Mouse (Mus musculus) hindbrain, embryonic 11.5 days (tissue): ENCODE results near the gene Uba1. TPM values are rescaled to one million over a fixed set of nuclear protein-coding genes. Genes with fewer than 3 reads are reported as not detected.

ENCODE experiments used
- ATAC-seq: fragments of 200-750 bp; cut with Nextera tagmentation; 2 replicates; pipeline ENCODE4 v1.8.0; 2017; ENCODE audit warnings: mild to moderate bottlenecking, moderate TSS enrichment, moderate library complexity; ENCODE audit not compliant: low FRiP score
- DNase-seq: peaks from one replicate; pipeline ENCODE4 v3.0.0-alpha.2; 2015; ENCODE audit warnings: low spot score
- H3K27ac ChIP-seq: fragments of 300-500 bp; sonication (generic); 2 replicates; pipeline ENCODE4 v1.5.1; 2014; ENCODE audit warnings: mild to moderate bottlenecking, low read depth, low read length
- H3K27me3 ChIP-seq: fragments of 300-500 bp; sonication (generic); 2 replicates; pipeline ENCODE4 v1.6.1; 2014; ENCODE audit warnings: mild to moderate bottlenecking, low read length, moderate library complexity, mixed read lengths; ENCODE audit not compliant: control insufficient read depth, insufficient read depth
- H3K36me3 ChIP-seq: fragments of 300-500 bp; sonication (generic); 2 replicates; pipeline ENCODE4 v1.6.1; 2014; ENCODE audit warnings: mild to moderate bottlenecking, low read length, moderate library complexity, mixed read lengths; ENCODE audit not compliant: control insufficient read depth, insufficient read depth
- H3K4me1 ChIP-seq: fragments of 300-500 bp; sonication (generic); replicated peaks from 2 replicates; pipeline ENCODE4 v1.6.1; 2014; ENCODE audit warnings: low read length, mixed read lengths; ENCODE audit not compliant: control insufficient read depth, insufficient read depth
- H3K4me2 ChIP-seq: fragments of 300-500 bp; sonication (generic); replicated peaks from 2 replicates; pipeline ENCODE4 v1.6.1; 2014; ENCODE audit warnings: mild to moderate bottlenecking, low read depth, low read length
- H3K4me3 ChIP-seq: fragments of 300-500 bp; sonication (generic); 2 replicates; pipeline ENCODE4 v1.5.1; 2014; ENCODE audit warnings: low read depth, low read length
- H3K9ac ChIP-seq: fragments of 300-500 bp; sonication (generic); 2 replicates; pipeline ENCODE4 v1.6.1; 2014; ENCODE audit warnings: low read depth, low read length
- H3K9me3 ChIP-seq: fragments of 300-500 bp; sonication (generic); 2 replicates; pipeline ENCODE4 v1.6.1; 2016; ENCODE audit warnings: low read length; ENCODE audit not compliant: control insufficient read depth
- WGBS: fragments of 180-500 bp; shearing (Covaris S2); extraction: QIAGEN DNeasy Blood & Tissue Kit; methylation state at CpG from one replicate; pipeline ENCODE4 v1.1.7; 2014; 5-methylcytosine and 5-hydroxymethylcytosine counted together
- polyA plus RNA-seq: library from polyadenylated mRNA; unstranded; fragments of >200 nt; fragmentation: Nextera tagmentation; extraction: Ambion mirVana; gene quantifications from 2 replicates; pipeline ENCODE4 v1.2.1, GENCODE M21; 2014

The Uba1 gene
- polyA plus RNA-seq = 248 and 285 TPM in 2 replicates

DNA sequence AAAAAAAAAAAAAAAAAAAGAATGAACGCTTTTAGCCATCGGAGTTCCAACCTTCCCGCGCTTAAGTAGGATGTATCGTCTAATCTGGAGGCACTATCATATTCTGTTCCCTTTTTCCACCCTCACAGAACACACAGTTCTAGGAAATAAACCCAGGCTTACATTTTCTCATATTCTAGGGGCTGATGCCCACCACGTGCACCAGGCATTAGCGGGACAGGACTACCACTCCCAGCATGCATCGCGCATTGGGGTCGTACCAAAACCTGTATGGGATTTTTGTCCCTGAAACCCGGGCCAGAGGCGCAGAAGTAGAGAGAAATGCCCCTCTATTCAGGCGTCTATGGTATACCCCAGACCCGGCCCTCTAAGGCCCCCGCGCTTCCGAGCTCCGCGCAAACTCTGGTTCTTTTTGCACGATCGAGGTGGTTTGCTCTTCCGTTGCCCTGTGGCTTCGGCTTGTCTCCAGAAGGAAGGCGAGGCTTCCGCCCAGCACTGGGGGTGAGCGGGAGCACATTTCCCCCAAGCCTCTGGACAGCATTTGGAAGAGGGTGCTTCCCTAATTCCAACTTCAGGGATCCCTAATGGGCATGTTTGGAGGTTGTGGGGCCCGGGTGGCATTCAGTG is at the start of gene Uba1:
TSS of gene Uba1 (plus strand) at position 301 of the 627 bp plus-strand sequence.
- Histone ChIP-seq H3K4me2 (peak within 1 kb of the TSS; percentile 60), H3K4me1 (no peaks in the 10 kb centered on the region), H3K27me3 (no peaks in the 10 kb centered on the region), H3K27ac (no peak within 1 kb of the TSS), H3K36me3 (no peaks in the 10 kb centered on the region), H3K9ac (no peak within 1 kb of the TSS), H3K4me3 (peak within 1 kb of the TSS; percentile 42), H3K9me3 (no peaks in the 10 kb centered on the region)
- ATAC-seq (peak; percentile 82), DNase-seq (peak; percentile 86)
- 15% methylated on average over 27 of the region's 27 CpGs for WGBS

DNA sequence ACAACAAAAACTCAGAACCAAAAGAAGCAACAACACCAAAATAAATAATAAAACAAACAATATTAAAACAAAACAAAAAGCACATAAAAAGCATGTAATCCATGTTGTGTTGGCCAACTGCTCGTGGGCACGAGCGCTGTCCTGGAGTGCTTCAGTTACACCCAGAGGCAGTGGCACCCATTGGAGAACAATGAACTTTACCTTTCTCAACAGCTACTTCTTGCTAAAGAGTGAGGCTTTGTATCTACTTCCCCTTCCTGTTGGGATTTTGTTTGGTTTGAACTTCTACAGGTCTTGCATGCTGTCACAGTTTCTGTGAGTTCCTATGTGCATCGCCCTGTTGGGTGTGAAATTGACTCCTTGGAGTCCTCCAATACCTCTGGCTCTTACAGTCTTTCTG is 49.6 kb upstream of the Uba1 start:
- ATAC-seq = no peak

DNA sequence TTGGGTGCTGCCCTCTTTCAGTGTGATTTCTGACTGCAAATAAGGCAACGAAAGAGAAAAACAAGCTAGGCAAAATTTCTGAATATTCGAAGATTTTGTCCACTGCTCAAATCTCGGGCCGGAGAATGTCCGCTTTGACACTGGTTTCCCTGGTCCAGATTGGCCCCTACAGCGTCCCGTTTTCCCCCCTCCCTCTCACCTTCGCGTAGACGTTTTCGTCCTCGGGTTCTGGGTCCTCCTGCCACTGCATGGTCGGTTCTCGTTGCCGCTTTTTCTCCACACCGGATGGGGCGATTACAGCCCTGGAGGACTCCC is 41.3 kb upstream of the Uba1 start:
- Histone ChIP-seq H3K4me2 (peak overlapping the region; percentile 39), H3K9me3 (no peaks in the 10 kb centered on the region), H3K9ac (peak overlapping the region; percentile 68), H3K4me3 (peak overlapping the region; percentile 54), H3K36me3 (no peaks in the 10 kb centered on the region), H3K27ac (peak overlapping the region; percentile 67), H3K4me1 (no peaks in the 10 kb centered on the region), H3K27me3 (no peaks in the 10 kb centered on the region)
- 18% methylated on average over 17 of the region's 17 CpGs for WGBS
- DNase-seq = no peak
- ATAC-seq = no peak; the same call in 1 of the 2 replicates

More for the DNA sequence above, 49.6 kb upstream of the Uba1 start:
- no peak for DNase-seq
- 96% methylated on average over 4 of the region's 4 CpGs for WGBS
- H3K9ac ChIP-seq = no peak overlapping the region
- H3K4me1 ChIP-seq = no peaks in the 10 kb centered on the region
- H3K4me2 ChIP-seq = no peak overlapping the region
- H3K4me3 ChIP-seq = no peak overlapping the region
- no peaks in the 10 kb centered on the region for H3K27me3 ChIP-seq
- no peaks in the 10 kb centered on the region for H3K9me3 ChIP-seq
- H3K27ac ChIP-seq = no peak overlapping the region
- no peaks in the 10 kb centered on the region for H3K36me3 ChIP-seq

DNA sequence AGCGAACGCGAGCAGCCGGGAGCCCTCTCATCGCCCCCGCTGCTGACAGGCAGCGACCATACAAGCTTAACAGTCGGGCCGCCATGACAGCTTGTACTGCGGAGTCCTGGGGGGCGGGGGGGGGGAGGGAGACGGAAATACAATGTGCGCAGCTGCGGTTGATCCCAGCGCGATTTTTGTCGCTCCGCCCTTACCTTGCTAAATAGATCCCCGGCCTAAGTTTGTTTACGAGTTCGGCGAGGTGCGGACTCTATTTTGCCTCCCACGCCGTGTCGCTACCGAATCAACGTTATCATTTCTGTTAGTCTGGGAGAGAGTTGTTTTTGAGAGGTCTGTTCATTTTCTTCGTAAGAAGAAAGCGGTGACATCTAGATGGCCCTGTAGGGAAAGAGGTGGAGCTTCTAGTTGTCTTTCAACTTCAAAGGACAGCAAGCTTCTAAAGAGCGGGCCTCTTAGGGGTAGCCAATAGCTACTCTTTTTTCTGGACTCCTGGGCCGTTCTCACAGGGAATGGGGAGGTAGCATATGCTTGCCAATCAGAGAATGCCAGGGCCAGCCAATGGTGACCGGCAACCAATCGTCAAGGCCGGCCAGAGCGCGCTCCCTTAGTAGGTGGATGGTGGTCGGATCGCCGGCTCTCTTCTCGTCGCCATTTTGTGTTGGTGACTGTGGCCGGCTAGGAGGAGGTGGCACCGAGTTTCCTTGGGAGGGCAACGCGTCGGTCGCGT is 40.8 kb upstream of the Uba1 start, which contains the start of the genes Rbm10 and Ndufb11:
TSS of gene Rbm10 (plus strand) at position 328 of the 727 bp plus-strand sequence.
TSS of gene Ndufb11 (minus strand) at position 444 of the 727 bp plus-strand sequence.
- Histone ChIP-seq H3K4me2 (peak within 1 kb of the TSS; percentile 48), H3K36me3 (no peaks in the 10 kb centered on the region), H3K9ac (peak within 1 kb of the TSS; percentile 73), H3K9me3 (no peaks in the 10 kb centered on the region), H3K4me1 (no peaks in the 10 kb centered on the region), H3K27me3 (no peaks in the 10 kb centered on the region), H3K4me3 (peak within 1 kb of the TSS; percentile 54), H3K27ac (peak within 1 kb of the TSS; percentile 82)
- peak; percentile 98 for ATAC-seq
- 13% methylated on average over 44 of the region's 49 CpGs for WGBS
- peak; percentile 77 for DNase-seq

DNA sequence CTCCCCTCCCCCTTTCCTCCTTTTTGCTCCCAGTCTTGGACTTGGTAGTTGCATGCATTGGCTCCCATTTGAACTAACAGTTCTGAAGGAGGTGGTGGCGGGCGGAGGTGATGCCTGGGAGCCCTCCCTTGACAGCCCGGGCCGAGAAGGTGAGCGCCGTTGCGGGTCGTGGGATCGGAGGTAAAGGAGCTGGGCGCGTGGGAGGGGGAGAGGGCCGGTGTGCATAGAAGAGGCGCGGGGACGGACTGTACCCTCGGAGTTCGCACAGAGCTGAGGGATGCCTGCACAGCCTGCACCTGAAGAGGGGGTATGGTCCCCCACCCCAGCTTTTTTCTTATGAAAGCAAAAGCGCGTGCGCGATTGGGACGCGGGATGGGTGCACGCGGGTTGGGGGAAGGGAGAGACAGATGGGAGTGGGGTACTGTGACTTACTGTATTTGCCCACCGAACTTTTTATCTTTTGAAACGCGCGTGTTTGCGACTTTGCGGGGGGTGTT is 40.2 kb upstream of the Uba1 start:
- WGBS = 20% methylated on average over 31 of the region's 31 CpGs
- ATAC-seq (peak; percentile 63), DNase-seq (peak; percentile 58)
- Histone ChIP-seq H3K4me1 (no peaks in the 10 kb centered on the region), H3K27ac (peak overlapping the region; percentile 82), H3K4me3 (peak overlapping the region; percentile 54), H3K27me3 (no peaks in the 10 kb centered on the region), H3K4me2 (peak overlapping the region; percentile 48), H3K36me3 (no peaks in the 10 kb centered on the region), H3K9me3 (no peaks in the 10 kb centered on the region), H3K9ac (peak overlapping the region; percentile 73)

DNA sequence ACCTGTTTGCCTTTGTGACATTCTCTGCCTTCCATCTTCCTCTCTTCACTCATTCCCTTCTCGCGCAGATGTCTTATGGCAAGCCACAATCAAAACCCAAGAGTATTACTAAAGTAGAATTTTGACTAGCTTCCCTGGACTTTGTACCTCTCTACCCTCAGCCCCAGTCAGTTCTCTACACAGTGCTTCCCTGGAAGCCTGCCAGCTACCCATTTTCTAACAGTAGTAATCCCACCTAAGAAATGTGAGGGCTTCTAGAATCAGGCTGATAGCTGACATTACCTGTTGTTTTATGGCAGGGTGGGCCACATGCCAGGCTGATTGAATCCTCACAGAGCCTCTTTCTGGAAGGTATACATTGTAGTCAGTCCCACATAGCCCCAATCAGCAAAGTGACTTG is 20.0 kb upstream of the Uba1 start:
- DNase-seq (no peak), ATAC-seq (no peak)
- no peaks in the 10 kb centered on the region for H3K36me3 ChIP-seq
- H3K4me1 ChIP-seq = no peaks in the 10 kb centered on the region
- no peak overlapping the region for H3K4me3 ChIP-seq
- H3K9ac ChIP-seq = no peak overlapping the region
- 97% methylated on average over 2 of the region's 2 CpGs for WGBS
- no peaks in the 10 kb centered on the region for H3K9me3 ChIP-seq
- H3K4me2 ChIP-seq = no peak overlapping the region
- H3K27ac ChIP-seq = no peak overlapping the region
- no peaks in the 10 kb centered on the region for H3K27me3 ChIP-seq

DNA sequence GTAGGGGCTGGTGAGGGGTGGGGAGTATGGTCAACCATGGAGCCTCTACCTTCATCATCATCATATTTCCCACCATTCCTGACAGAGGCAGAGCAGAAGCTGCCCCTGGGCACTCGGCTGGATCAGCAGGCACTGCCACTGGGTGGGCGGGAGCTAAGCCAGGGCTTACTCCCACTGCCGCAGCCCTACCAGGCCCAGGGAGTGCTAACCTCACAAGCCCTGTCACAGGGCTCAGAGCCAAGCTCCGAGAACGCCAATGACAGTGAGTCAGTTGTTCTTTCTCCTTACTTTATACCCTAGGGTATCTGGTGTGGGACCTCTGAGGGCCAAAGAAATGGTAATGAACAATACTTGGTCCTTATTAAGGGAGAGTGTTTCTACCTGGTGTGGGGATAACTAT is 13.3 kb upstream of the Uba1 start:
- Histone ChIP-seq H3K36me3 (no peaks in the 10 kb centered on the region), H3K27me3 (no peaks in the 10 kb centered on the region), H3K4me3 (no peak overlapping the region), H3K27ac (no peak overlapping the region), H3K4me1 (no peaks in the 10 kb centered on the region), H3K4me2 (no peak overlapping the region), H3K9me3 (no peaks in the 10 kb centered on the region), H3K9ac (no peak overlapping the region)
- DNase-seq (no peak), ATAC-seq (no peak)
- 94% methylated on average over 5 of the region's 5 CpGs for WGBS

DNA sequence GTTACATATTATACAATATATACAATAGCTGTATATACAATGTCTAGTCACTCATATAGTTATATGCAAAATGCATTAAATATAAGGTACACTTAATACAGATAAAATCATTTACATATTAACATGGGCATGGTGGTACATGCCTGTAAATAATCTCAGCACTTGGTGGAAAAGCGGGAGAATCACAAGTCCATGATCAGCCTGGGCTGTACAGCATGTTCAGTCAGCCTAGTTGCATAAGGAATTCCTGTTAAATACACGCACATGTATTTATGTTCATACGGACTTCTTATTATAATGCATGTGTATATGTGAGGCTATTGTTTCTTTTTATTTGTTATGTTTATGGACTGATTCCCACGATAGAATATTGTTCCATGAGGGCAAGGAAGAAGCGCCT is 533 bp upstream of the Uba1 start:
- Histone ChIP-seq H3K4me1 (no peaks in the 10 kb centered on the region), H3K9ac (no peak overlapping the region), H3K4me3 (no peak overlapping the region), H3K4me2 (peak overlapping the region; percentile 28; the same call in 1 of the 2 replicates), H3K36me3 (no peaks in the 10 kb centered on the region), H3K27me3 (no peaks in the 10 kb centered on the region), H3K27ac (no peak overlapping the region), H3K9me3 (no peaks in the 10 kb centered on the region)
- DNase-seq (peak; percentile 1), ATAC-seq (0 out of 2 replicates have a peak, but pooled peaks have one; percentile 5)
- 34% methylated on average over 5 of the region's 5 CpGs for WGBS
